7 mouse cellular contexts compared by ENCODE assay signal in genomic region chr4:133241910-133242309, GRCm38 (mm10). TPM values are rescaled to one million over a fixed set of nuclear protein-coding genes. Genes with fewer than 3 reads are reported as not detected.
A peak's percentile ranks its signal among the peaks of the same experiment; 100 is the strongest.
DNase-seq lines count a peak whose midpoint lies in the region; ATAC-seq and TF ChIP-seq lines count a peak whose summit lies in the region.

No protein-coding gene starts in this region.

- peak overlapping the region; percentile 59 for H3K4me3 ChIP-seq in lung, embryonic 14.5 days (ENCODE audit: low read depth, low read length)
- H3K4me3 ChIP-seq in embryonic facial prominence, embryonic 14.5 days (ENCODE audit: low read depth, low read length), result peak overlapping the region; percentile 66
- peak overlapping the region; percentile 65 for H3K4me3 ChIP-seq in limb, embryonic 12.5 days (replicated peaks)
- H3K4me3 ChIP-seq in small intestine, adult 2 months (ENCODE audit: low read depth, low read length), result peak overlapping the region; percentile 85

- peak overlapping the region; percentile 97 for H3K4me2 ChIP-seq in lung, embryonic 14.5 days
- peak overlapping the region; percentile 94 for H3K4me2 ChIP-seq in embryonic facial prominence, embryonic 14.5 days (ENCODE audit: low read depth, low read length)
- H3K4me2 ChIP-seq in limb, embryonic 12.5 days, result peak overlapping the region; percentile 74

- H3K27ac ChIP-seq in lung, embryonic 14.5 days (ENCODE audit: low read depth), result no peak overlapping the region
- no peak overlapping the region for H3K27ac ChIP-seq in embryonic facial prominence, embryonic 14.5 days (replicated peaks; ENCODE audit: low read depth, low read length)
- H3K27ac ChIP-seq in limb, embryonic 12.5 days, result no peak overlapping the region
- peak overlapping the region; percentile 84 for H3K27ac ChIP-seq in small intestine, adult 2 months (ENCODE audit: insufficient read depth, low read depth, low read length)

- no peak; the same call in 1 of the 2 replicates for ATAC-seq in lung, embryonic 14.5 days (ENCODE audit: insufficient read depth)
- no peak for ATAC-seq in embryonic facial prominence, embryonic 14.5 days (ENCODE audit: low read depth)
- ATAC-seq in limb, embryonic 12.5 days (ENCODE audit: insufficient number of reproducible peaks, insufficient read depth, low FRiP score, low TSS enrichment, low read depth), result no peak

- TF ChIP-seq POLR2A in small intestine, adult 2 months (IDR thresholded peaks at IDR 0.05; ENCODE audit: low read depth, low read length), result no peak

- TF ChIP-seq CTCF in lung, embryonic 14.5 days (IDR thresholded peaks at IDR 0.05; ENCODE audit: low read depth), result no peak
- no peak for TF ChIP-seq CTCF in small intestine, adult 2 months (IDR thresholded peaks at IDR 0.05; ENCODE audit: extremely low read depth, insufficient read length, insufficient replicate concordance, low read depth, low read length)

- no peaks in the 10 kb centered on the region for H3K36me3 ChIP-seq in lung, embryonic 14.5 days (ENCODE audit: insufficient read depth)
- no peaks in the 10 kb centered on the region for H3K36me3 ChIP-seq in embryonic facial prominence, embryonic 14.5 days (ENCODE audit: control insufficient read depth, insufficient read depth, low read length)
- H3K36me3 ChIP-seq in limb, embryonic 12.5 days, result no peaks in the 10 kb centered on the region
- no peaks in the 10 kb centered on the region for H3K36me3 ChIP-seq in small intestine, adult 2 months (ENCODE audit: control insufficient read depth, insufficient read depth, low read length)

- H3K9me3 ChIP-seq in lung, embryonic 14.5 days (ENCODE audit: low read depth, low read length), result no peaks in the 10 kb centered on the region; the same call in 1 of the 2 replicates
- no peaks in the 10 kb centered on the region for H3K9me3 ChIP-seq in embryonic facial prominence, embryonic 14.5 days (ENCODE audit: control insufficient read depth, low read length)
- no peaks in the 10 kb centered on the region for H3K9me3 ChIP-seq in limb, embryonic 12.5 days

- WGBS in lung, embryonic 14.5 days, result 26% methylated on average over 11 of the region's 11 CpGs
- 33% methylated on average over 11 of the region's 11 CpGs for WGBS in embryonic facial prominence, embryonic 14.5 days
- WGBS in limb, embryonic 12.5 days, result 38% methylated on average over 11 of the region's 11 CpGs
- WGBS in small intestine, adult 2 months, result 11% methylated on average over 11 of the region's 11 CpGs

- peaks cover 22% of the 10 kb centered on the region for H3K27me3 ChIP-seq in lung, embryonic 14.5 days (ENCODE audit: insufficient read depth, low read length)
- peaks cover 38% of the 10 kb centered on the region for H3K27me3 ChIP-seq in embryonic facial prominence, embryonic 14.5 days (replicated peaks; ENCODE audit: control insufficient read depth, insufficient read depth, low read length)
- peaks cover 58% of the 10 kb centered on the region for H3K27me3 ChIP-seq in limb, embryonic 12.5 days
- no peaks in the 10 kb centered on the region for H3K27me3 ChIP-seq in small intestine, adult 2 months (ENCODE audit: control insufficient read depth, insufficient read depth, low read length)

- peak overlapping the region; percentile 22; the same call in 1 of the 2 replicates for H3K9ac ChIP-seq in lung, embryonic 14.5 days
- H3K9ac ChIP-seq in embryonic facial prominence, embryonic 14.5 days (ENCODE audit: low read depth, low read length), result no peak overlapping the region; the same call in 1 of the 2 replicates
- H3K9ac ChIP-seq in limb, embryonic 12.5 days (replicated peaks), result no peak overlapping the region

- no peak for DNase-seq in lung, embryonic 14.5 days
- DNase-seq in lung, postnatal 14 days, result no peak
- DNase-seq in embryonic facial prominence, embryonic 14.5 days (ENCODE audit: low spot score), result no peak
- DNase-seq in urinary bladder, adult 2 months (ENCODE audit: low spot score), result no peak
- no peak for DNase-seq in left cerebral cortex, adult 11 months (ENCODE audit: low spot score)

- peaks cover 4% of the 10 kb centered on the region; the same call in 1 of the 2 replicates for H3K4me1 ChIP-seq in lung, embryonic 14.5 days (ENCODE audit: insufficient read depth)
- H3K4me1 ChIP-seq in embryonic facial prominence, embryonic 14.5 days (ENCODE audit: control insufficient read depth, insufficient read depth, low read length), result peaks cover 10% of the 10 kb centered on the region
- H3K4me1 ChIP-seq in limb, embryonic 12.5 days (replicated peaks), result peaks cover 9% of the 10 kb centered on the region
- peaks cover 7% of the 10 kb centered on the region for H3K4me1 ChIP-seq in small intestine, adult 2 months (ENCODE audit: control insufficient read depth, insufficient read depth, insufficient read length, low read length)

RNA-seq across cellular contexts. Expression of gene Map3k6, which starts 1.3 kb away (rescaled TPM):
- polyA plus RNA-seq in lung, embryonic 14.5 days (2014; fragmentation: Nextera tagmentation; extraction: Ambion mirVana), result 2.0 and 2.2 TPM in 2 replicates
- 6.0 and 7.9 TPM in 2 replicates for polyA plus RNA-seq in embryonic facial prominence, embryonic 14.5 days (2014; fragmentation: Nextera tagmentation; extraction: Ambion mirVana)
- polyA plus RNA-seq in limb, embryonic 12.5 days (2016; fragmentation: Nextera tagmentation; extraction: Ambion mirVana), result 2.3 and 2.9 TPM in 2 replicates
- polyA plus RNA-seq in small intestine, adult 2 months (2012; rRNA removed), result 1.7 and 75.5 TPM in 2 replicates
- polyA plus RNA-seq in urinary bladder, adult 2 months (2012; rRNA removed), result 23.8 and 24.2 TPM in 2 replicates

RNA-seq across cellular contexts. Expression of gene Sytl1, which starts 21.0 kb away (rescaled TPM):
- polyA plus RNA-seq in lung, embryonic 14.5 days (2014; fragmentation: Nextera tagmentation; extraction: Ambion mirVana), result 0.73 and 0.84 TPM in 2 replicates
- 11.0 and 11.5 TPM in 2 replicates for polyA plus RNA-seq in embryonic facial prominence, embryonic 14.5 days (2014; fragmentation: Nextera tagmentation; extraction: Ambion mirVana)
- polyA plus RNA-seq in limb, embryonic 12.5 days (2016; fragmentation: Nextera tagmentation; extraction: Ambion mirVana), result 3.8 and 4.1 TPM in 2 replicates
- 10.9 and 12.7 TPM in 2 replicates for polyA plus RNA-seq in small intestine, adult 2 months (2012; rRNA removed)
- polyA plus RNA-seq in urinary bladder, adult 2 months (2012; rRNA removed), result 67.1 and 79.6 TPM in 2 replicates

RNA-seq across cellular contexts. Expression of gene Gpr3, which starts 29.6 kb away (rescaled TPM):
- polyA plus RNA-seq in lung, embryonic 14.5 days (2014; fragmentation: Nextera tagmentation; extraction: Ambion mirVana), result 0.18 TPM in 1 of 2 replicates, not detected in the other
- 0.18 and 0.19 TPM in 2 replicates for polyA plus RNA-seq in embryonic facial prominence, embryonic 14.5 days (2014; fragmentation: Nextera tagmentation; extraction: Ambion mirVana)
- 0.24 and 0.58 TPM in 2 replicates for polyA plus RNA-seq in limb, embryonic 12.5 days (2016; fragmentation: Nextera tagmentation; extraction: Ambion mirVana)
- polyA plus RNA-seq in small intestine, adult 2 months (2012; rRNA removed), result 0.17 TPM in 1 of 2 replicates, not detected in the other
- 0.15 and 0.36 TPM in 2 replicates for polyA plus RNA-seq in urinary bladder, adult 2 months (2012; rRNA removed)

RNA-seq across cellular contexts. Expression of gene Cd164l2, which starts 30.0 kb away (rescaled TPM):
- 5.0 and 7.4 TPM in 2 replicates for polyA plus RNA-seq in lung, embryonic 14.5 days (2014; fragmentation: Nextera tagmentation; extraction: Ambion mirVana)
- polyA plus RNA-seq in embryonic facial prominence, embryonic 14.5 days (2014; fragmentation: Nextera tagmentation; extraction: Ambion mirVana), result 2.5 and 3.8 TPM in 2 replicates
- 3.2 and 4.6 TPM in 2 replicates for polyA plus RNA-seq in limb, embryonic 12.5 days (2016; fragmentation: Nextera tagmentation; extraction: Ambion mirVana)
- 0.61 and 0.93 TPM in 2 replicates for polyA plus RNA-seq in small intestine, adult 2 months (2012; rRNA removed)
- polyA plus RNA-seq in urinary bladder, adult 2 months (2012; rRNA removed), result 1.5 and 2.1 TPM in 2 replicates

RNA-seq across cellular contexts. Expression of gene Tmem222, which starts 35.7 kb away (rescaled TPM):
- polyA plus RNA-seq in lung, embryonic 14.5 days (2014; fragmentation: Nextera tagmentation; extraction: Ambion mirVana), result 86.5 and 88.1 TPM in 2 replicates
- polyA plus RNA-seq in embryonic facial prominence, embryonic 14.5 days (2014; fragmentation: Nextera tagmentation; extraction: Ambion mirVana), result 68.3 and 80.7 TPM in 2 replicates
- polyA plus RNA-seq in limb, embryonic 12.5 days (2016; fragmentation: Nextera tagmentation; extraction: Ambion mirVana), result 81.4 and 85.3 TPM in 2 replicates
- polyA plus RNA-seq in small intestine, adult 2 months (2012; rRNA removed), result 26.2 and 58.0 TPM in 2 replicates
- 81.0 and 92.6 TPM in 2 replicates for polyA plus RNA-seq in urinary bladder, adult 2 months (2012; rRNA removed)
